Mouse (Mus musculus): ENCODE measurements at regions not wholly inside any gene's neighbourhood (a gene's known extent, or its start where the extent isn't known, plus 50 kb on each side); places are given as distances from the start of the nearest gene placed in this dataset.

GRCm38 (mm10) chr2:174948106-174948505, 61.9 kb upstream of the Gm14444 start:
- H3K27ac ChIP-seq (ENCODE audit: low read length), result no peak overlapping the region
- ATAC-seq (ENCODE audit: low read depth), result no peak
- H3K4me2 ChIP-seq (ENCODE audit: low read depth, low read length), result no peak overlapping the region
- H3K4me3 ChIP-seq (ENCODE audit: low read length), result no peak overlapping the region
- no peaks in the 10 kb centered on the region for H3K36me3 ChIP-seq (ENCODE audit: control insufficient read depth, insufficient read depth, low read length)
- 71% methylated on average over 8 of the region's 8 CpGs for WGBS
- no peak overlapping the region for H3K9ac ChIP-seq (ENCODE audit: low read length)
- no peaks in the 10 kb centered on the region for H3K9me3 ChIP-seq (ENCODE audit: control insufficient read depth, low read length)
- no peaks in the 10 kb centered on the region for H3K27me3 ChIP-seq (ENCODE audit: control insufficient read depth, insufficient read depth, low read depth, low read length)
- no peaks in the 10 kb centered on the region for H3K4me1 ChIP-seq (replicated peaks; ENCODE audit: control insufficient read depth, insufficient read depth, low read length)

Data from lung, embryonic 16.5 days (tissue).